Mouse (Mus musculus): ENCODE measurements around the gene Dgcr2. TPM values are rescaled to one million over a fixed set of nuclear protein-coding genes. Genes with fewer than 3 reads are reported as not detected.
A peak's percentile ranks its signal among the peaks of the same experiment; 100 is the strongest.

Gene Dgcr2
- polyA plus RNA-seq, 1 experiment: 144 TPM

DNA sequence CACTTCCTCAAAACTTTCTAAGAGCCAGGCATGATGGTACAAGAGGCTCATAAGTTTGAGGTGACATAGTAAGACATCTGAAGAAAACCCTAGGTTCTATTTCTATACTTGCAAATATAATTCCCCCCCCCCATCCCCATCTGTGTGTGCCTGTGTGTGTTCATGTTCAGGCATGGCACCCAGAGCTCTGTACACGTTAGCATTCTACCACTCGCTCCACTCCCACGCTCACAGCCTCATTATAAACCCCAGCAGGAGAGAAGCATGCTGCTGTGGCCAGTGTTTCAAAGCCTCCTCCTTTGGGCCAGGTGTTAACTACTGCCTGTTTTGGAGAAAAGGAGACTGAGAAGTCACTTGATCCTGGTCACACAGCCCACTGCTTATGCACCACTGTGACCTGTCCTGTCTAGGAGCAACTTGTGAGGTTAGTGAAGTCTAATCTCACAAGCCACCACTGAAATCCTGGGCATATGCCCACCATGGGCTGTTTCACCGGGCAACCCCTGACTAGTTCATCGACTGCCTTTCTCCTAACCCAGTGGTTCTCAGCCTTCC lies 33.6 kb upstream of the Dgcr2 start:
- no peaks in the 10 kb centered on the region for H3K4me1 ChIP-seq (ENCODE audit: control insufficient read depth, insufficient read depth, low read length)
- DNase-seq: no peak
- H3K4me3 ChIP-seq (replicated peaks; ENCODE audit: extremely low read depth, low read depth, low read length): no peak overlapping the region
- 74% methylated on average over 5 of the region's 5 CpGs for WGBS
- TF ChIP-seq POLR2A (IDR thresholded peaks at IDR 0.05; ENCODE audit: borderline replicate concordance, extremely low read depth, low read depth, low read length): no peak
- TF ChIP-seq CTCF (IDR thresholded peaks at IDR 0.05; ENCODE audit: insufficient read depth, low read length): no peak

DNA sequence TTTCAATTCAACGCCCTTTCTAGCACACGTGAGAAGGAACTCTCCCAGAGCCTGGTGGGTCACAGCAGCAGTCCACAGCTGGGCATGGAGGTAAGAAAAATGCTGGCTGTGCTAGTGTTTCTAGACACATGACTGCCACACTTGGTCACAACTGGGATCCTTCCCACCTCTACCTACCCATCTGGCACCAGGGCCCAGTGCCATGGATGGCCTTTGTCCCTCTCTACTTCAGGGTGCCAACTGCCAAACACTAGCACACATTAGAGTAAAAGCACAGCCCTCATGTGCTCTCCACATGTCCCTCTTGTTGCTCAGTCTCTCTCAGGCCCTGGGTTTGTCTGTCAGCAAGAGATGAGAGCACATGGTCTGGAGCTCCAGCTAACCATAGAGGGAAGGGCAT lies 31.3 kb upstream of the Dgcr2 start:
- H3K4me3 ChIP-seq (replicated peaks; ENCODE audit: extremely low read depth, low read depth, low read length): no peak overlapping the region
- WGBS: 84% methylated on average over 2 of the region's 2 CpGs
- no peaks in the 10 kb centered on the region for H3K4me1 ChIP-seq (ENCODE audit: control insufficient read depth, insufficient read depth, low read length)
- no peak for DNase-seq
- TF ChIP-seq POLR2A (IDR thresholded peaks at IDR 0.05; ENCODE audit: borderline replicate concordance, extremely low read depth, low read depth, low read length) (no peak), CTCF (IDR thresholded peaks at IDR 0.05; ENCODE audit: insufficient read depth, low read length) (no peak)

DNA sequence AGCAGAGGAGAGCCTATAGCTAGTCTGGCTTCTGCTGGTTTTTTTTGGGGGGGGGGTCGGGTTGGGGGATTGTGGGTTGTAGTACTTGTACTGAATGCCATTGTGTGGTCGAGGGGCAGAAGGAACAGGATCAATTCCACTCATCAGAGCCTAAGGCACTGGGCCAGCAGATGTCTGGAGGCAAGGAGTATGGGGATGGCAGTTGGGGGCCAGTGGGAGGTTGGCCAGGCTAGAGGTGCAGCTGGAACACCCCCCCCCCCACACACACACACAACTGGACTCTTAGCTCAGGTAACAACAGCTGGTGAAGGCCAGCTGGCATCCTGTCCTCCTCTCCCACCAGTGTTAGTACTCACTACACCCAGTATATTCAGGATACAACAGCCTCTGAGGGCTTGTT lies 30.8 kb upstream of the Dgcr2 start:
- no peaks in the 10 kb centered on the region for H3K4me1 ChIP-seq (ENCODE audit: control insufficient read depth, insufficient read depth, low read length)
- DNase-seq: no peak
- TF ChIP-seq CTCF (IDR thresholded peaks at IDR 0.05; ENCODE audit: insufficient read depth, low read length) (no peak), POLR2A (IDR thresholded peaks at IDR 0.05; ENCODE audit: borderline replicate concordance, extremely low read depth, low read depth, low read length) (no peak)
- no peak overlapping the region for H3K4me3 ChIP-seq (replicated peaks; ENCODE audit: extremely low read depth, low read depth, low read length)
- 14% methylated on average over 2 of the region's 2 CpGs for WGBS

DNA sequence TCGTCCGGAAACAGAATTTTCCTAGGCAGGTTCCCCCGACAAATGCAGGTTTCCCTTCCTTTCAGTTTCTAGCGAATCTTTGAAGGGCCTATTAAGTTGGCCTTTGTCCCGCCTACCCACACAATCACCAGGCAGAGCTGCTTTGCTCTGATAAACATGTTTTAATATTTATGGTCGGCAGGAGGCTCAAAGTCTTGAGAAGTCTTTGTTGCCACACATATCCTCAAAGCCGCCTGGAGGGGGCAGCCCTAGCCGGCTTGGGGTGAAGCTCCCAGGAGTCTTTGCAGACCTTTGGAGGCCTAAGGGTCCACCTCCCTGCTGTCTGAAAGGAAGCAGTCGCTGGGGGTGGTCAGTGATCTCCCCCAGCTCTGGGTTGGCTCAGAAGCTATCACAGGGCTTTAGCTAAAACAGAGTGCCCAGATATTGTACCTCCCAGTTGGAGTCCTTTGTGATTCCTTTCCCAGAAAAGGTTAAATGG lies 30.3 kb upstream of the Dgcr2 start:
- Histone ChIP-seq H3K4me3 (replicated peaks; ENCODE audit: extremely low read depth, low read depth, low read length) (peak overlapping the region; percentile 65), H3K4me1 (ENCODE audit: control insufficient read depth, insufficient read depth, low read length) (no peaks in the 10 kb centered on the region)
- DNase-seq: peak; percentile 73
- 0% methylated on average over 9 of the region's 9 CpGs for WGBS
- TF ChIP-seq POLR2A (IDR thresholded peaks at IDR 0.05; ENCODE audit: borderline replicate concordance, extremely low read depth, low read depth, low read length) (no peak), CTCF (IDR thresholded peaks at IDR 0.05; ENCODE audit: insufficient read depth, low read length) (peak; percentile 44)

DNA sequence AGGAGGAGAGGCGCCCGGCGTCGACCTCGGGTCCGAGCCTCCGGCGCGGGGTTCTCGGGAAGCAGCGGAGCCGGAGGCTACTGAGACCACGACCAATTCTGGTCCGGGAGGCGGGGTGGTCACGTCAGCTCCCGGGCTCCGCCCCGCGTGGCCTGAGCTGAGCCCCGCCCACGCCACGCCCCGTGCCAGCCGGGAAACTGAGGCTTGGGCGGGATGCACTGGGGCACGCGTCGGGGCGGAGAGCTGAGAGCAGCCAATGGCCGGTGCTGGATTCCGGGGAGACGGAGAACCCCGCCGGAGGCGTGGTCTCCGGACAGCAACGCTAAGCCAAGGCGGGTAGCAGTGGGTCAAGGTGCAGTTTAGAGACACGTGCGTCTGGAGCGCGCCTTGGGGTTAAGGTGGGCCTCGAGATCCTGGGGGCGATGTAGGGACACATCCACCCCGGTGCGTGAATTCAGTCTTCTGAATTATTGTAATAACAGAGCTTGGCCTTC lies 29.8 kb upstream of the Dgcr2 start, which contains the start of gene Slc25a1:
Gene Slc25a1, minus strand, starts transcription at position 133 of the 494 bp plus-strand sequence.
- DNase-seq: peak; percentile 83
- WGBS: 1% methylated on average over 46 of the region's 47 CpGs
- Histone ChIP-seq H3K4me3 (replicated peaks; ENCODE audit: extremely low read depth, low read depth, low read length) (peak within 1 kb of the TSS; percentile 65), H3K4me1 (ENCODE audit: control insufficient read depth, insufficient read depth, low read length) (no peaks in the 10 kb centered on the region)
- TF ChIP-seq POLR2A (IDR thresholded peaks at IDR 0.05; ENCODE audit: borderline replicate concordance, extremely low read depth, low read depth, low read length): no peak; the same call in 1 of the 2 replicates
- no peak for TF ChIP-seq CTCF (IDR thresholded peaks at IDR 0.05; ENCODE audit: insufficient read depth, low read length)

DNA sequence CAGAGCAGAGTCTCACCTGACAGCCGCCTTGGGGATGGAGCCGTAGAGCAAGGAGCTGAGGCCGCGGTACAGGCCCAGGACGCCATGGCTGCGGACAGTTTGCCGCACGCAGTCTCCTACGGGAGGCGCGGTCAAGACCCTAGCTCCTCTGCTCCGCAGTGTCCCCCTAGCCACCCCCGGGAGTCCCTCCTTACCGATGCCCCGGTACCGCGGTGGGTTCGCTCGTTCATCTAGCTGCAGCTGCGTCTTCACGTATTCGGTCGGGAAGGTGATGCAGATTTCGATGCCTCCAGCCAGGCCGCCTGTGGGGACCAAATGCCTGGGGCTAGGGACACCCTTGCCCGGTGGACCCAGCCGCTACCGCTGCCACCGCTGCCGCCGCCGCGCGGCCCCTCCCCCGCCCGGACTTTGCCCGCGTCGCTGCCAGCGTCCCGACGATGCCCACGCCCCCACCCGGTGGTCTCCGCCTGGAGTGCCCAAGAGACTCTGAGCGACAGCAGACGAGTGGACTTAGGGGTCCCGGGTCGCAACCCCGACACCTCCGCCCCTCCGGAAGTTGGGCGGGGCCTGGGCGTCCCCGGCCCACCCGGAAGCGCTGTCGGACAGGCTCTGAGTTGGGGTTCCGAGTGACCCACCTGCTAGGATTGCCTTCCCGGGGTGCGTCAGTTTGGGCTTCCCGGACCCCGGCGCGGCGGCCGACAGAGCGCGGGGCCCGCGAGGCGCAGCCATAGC lies 29.2 kb upstream of the Dgcr2 start:
- DNase-seq: no peak
- Histone ChIP-seq H3K4me3 (replicated peaks; ENCODE audit: extremely low read depth, low read depth, low read length) (peak overlapping the region; percentile 65), H3K4me1 (ENCODE audit: control insufficient read depth, insufficient read depth, low read length) (peaks cover 2% of the 10 kb centered on the region)
- TF ChIP-seq POLR2A (IDR thresholded peaks at IDR 0.05; ENCODE audit: borderline replicate concordance, extremely low read depth, low read depth, low read length): no peak
- no peak for TF ChIP-seq CTCF (IDR thresholded peaks at IDR 0.05; ENCODE audit: insufficient read depth, low read length)
- 2% methylated on average over 72 of the region's 72 CpGs for WGBS

DNA sequence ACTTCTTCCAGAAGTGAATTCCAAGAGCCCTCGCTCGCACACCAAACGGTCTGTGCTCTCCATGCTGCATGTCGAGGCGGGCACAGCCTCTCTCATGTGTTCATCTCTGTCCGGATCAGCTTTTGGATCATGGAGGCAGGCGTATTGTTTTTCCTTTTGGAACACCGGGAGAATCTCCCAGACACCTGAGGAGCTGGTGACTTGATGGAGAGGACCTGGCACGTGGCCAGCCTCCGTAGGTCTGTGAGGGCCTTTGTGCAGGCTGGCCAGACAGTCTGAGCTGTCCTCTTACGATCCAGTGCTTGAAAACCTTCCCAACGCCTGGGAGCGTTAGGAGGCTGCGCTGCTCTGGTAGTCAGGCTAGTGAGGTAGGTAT lies 23.8 kb upstream of the Dgcr2 start:
- no peak for TF ChIP-seq POLR2A (IDR thresholded peaks at IDR 0.05; ENCODE audit: borderline replicate concordance, extremely low read depth, low read depth, low read length)
- no peak for TF ChIP-seq CTCF (IDR thresholded peaks at IDR 0.05; ENCODE audit: insufficient read depth, low read length)
- WGBS: under 1% methylated on average over 14 of the region's 14 CpGs
- H3K4me3 ChIP-seq (replicated peaks; ENCODE audit: extremely low read depth, low read depth, low read length): peak overlapping the region; percentile 72
- peaks cover 7% of the 10 kb centered on the region for H3K4me1 ChIP-seq (ENCODE audit: control insufficient read depth, insufficient read depth, low read length)
- no peak for DNase-seq

DNA sequence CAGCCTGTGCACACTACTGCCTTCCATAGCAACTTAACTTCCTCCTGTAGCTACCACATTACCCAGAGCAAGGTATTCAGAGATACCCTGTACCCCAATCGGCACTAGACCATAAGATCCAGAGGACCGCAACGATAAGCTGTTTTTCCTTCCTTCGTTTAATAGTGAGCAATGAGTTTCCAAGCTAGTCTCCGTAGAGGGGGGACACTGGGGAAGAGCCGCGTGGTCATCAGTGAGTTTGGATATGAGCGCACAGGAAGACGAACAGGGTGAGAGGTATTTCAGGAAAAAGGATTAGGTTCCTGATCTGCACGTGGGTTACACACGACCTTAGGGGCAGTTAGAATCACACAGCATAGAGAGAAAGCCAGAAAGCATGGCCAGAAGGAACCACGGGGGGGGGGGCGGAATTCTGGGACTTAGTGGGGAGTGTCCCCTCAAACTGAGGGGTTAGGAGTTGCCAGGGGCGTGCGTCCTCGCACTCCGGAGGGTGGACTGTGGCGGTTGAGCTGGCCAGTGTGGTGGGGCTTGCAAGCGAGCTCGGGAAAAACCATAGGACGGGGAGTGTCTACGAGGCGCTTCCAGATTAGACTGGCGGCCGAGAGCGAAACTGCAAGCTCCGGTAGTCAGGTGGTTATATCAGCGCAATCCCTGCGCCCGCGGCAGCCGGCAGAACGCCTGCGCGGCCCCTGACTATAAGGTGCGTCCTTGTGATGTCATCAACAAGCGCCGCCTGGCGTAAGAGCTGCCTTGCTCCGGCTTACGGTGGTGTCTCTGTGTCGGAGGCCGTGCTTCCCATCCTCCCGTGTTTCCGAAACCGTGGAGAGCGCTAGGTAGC lies 23.2 kb upstream of the Dgcr2 start:
- DNase-seq: peak; percentile 95
- WGBS: under 1% methylated on average over 46 of the region's 47 CpGs
- TF ChIP-seq CTCF (IDR thresholded peaks at IDR 0.05; ENCODE audit: insufficient read depth, low read length) (peak; percentile 43), POLR2A (IDR thresholded peaks at IDR 0.05; ENCODE audit: borderline replicate concordance, extremely low read depth, low read depth, low read length) (peak; percentile 95)
- peaks cover 7% of the 10 kb centered on the region for H3K4me1 ChIP-seq (ENCODE audit: control insufficient read depth, insufficient read depth, low read length)
- H3K4me3 ChIP-seq (replicated peaks; ENCODE audit: extremely low read depth, low read depth, low read length): peak overlapping the region; percentile 87

DNA sequence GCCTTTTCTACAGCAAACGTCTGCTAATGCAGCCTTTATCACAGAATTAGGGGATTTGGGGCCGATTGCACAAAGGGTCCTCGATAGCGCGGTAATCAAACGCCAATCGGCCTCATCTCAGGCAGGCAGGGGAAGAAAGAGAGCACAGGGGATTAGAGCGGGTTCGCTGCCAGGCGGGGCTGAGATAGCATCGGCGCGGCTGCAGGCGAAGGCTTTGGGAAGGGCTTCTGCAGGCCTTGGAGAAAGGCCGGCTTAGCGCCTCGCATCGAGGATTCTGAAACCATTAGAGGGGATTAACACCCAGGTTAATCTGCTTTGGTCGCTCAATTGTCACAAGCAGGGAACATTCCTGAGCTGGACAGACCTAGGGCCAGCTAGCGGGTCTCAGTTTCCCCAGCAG lies 22.2 kb upstream of the Dgcr2 start:
- no peak for DNase-seq
- TF ChIP-seq CTCF (IDR thresholded peaks at IDR 0.05; ENCODE audit: insufficient read depth, low read length) (no peak), POLR2A (IDR thresholded peaks at IDR 0.05; ENCODE audit: borderline replicate concordance, extremely low read depth, low read depth, low read length) (no peak)
- Histone ChIP-seq H3K4me1 (ENCODE audit: control insufficient read depth, insufficient read depth, low read length) (peaks cover 7% of the 10 kb centered on the region), H3K4me3 (replicated peaks; ENCODE audit: extremely low read depth, low read depth, low read length) (no peak overlapping the region)
- WGBS: 31% methylated on average over 20 of the region's 20 CpGs
